Mouse (Mus musculus): Measurements from ENCODE around the gene Prss36. TPM values are rescaled to one million over a fixed set of nuclear protein-coding genes. Genes with fewer than 3 reads are reported as not detected.

Prss36 gene
- polyA plus RNA-seq, 1 experiment from 2014 or later = 10.1 TPM

- no peaks in the 10 kb centered on the region for H3K9me3 ChIP-seq (ENCODE audit: control insufficient read depth, low read length)
- no peak overlapping the region for H3K9ac ChIP-seq (ENCODE audit: low read length)
- no peak for ATAC-seq (ENCODE audit: insufficient number of reproducible peaks, insufficient read depth, low FRiP score, low read depth)
- no peaks in the 10 kb centered on the region for H3K27me3 ChIP-seq (ENCODE audit: control insufficient read depth, insufficient read depth, low read length)
- peaks cover 90% of the 10 kb centered on the region for H3K36me3 ChIP-seq (ENCODE audit: control insufficient read depth, insufficient read depth, low read length)
- 67% methylated on average over 3 of the region's 3 CpGs for WGBS
- H3K4me3 ChIP-seq (ENCODE audit: control insufficient read depth in 1 of 2, insufficient read depth in 1 of 2, low read depth in 1 of 2, low read length in 2 of 2) = no peak overlapping the region
- no peak overlapping the region for H3K27ac ChIP-seq (replicated peaks in 1 of 2; ENCODE audit: control insufficient read depth in 1 of 2, insufficient read depth in 1 of 2, low read depth in 2 of 2, low read length in 2 of 2)
- H3K4me2 ChIP-seq (ENCODE audit: low read length) = no peak overlapping the region
- H3K4me1 ChIP-seq (ENCODE audit: control insufficient read depth in 2 of 2, insufficient read depth in 2 of 2, low read length in 2 of 2) = peaks cover 4 to 8% of the 10 kb centered on the region in 2 experiments; a peak in 2 of 4 replicates
These were observed 57.7 kb downstream of the Prss36 start for GRCm38 (mm10) chr7:127888821-127889220.

GRCm38 (mm10) chr7:127887781-127888180, 58.7 kb downstream of the Prss36 start:
- H3K36me3 ChIP-seq (ENCODE audit: control insufficient read depth, insufficient read depth, low read length) = peaks cover 90% of the 10 kb centered on the region
- 82% methylated on average over 3 of the region's 3 CpGs for WGBS
- peaks cover 5 to 15% of the 10 kb centered on the region in 2 experiments; a peak in 2 of 4 replicates for H3K4me1 ChIP-seq (ENCODE audit: control insufficient read depth in 2 of 2, insufficient read depth in 2 of 2, low read length in 2 of 2)
- no peaks in the 10 kb centered on the region for H3K9me3 ChIP-seq (ENCODE audit: control insufficient read depth, low read length)
- no peak for ATAC-seq (ENCODE audit: insufficient number of reproducible peaks, insufficient read depth, low FRiP score, low read depth)
- no peak overlapping the region for H3K4me2 ChIP-seq (ENCODE audit: low read length)
- H3K4me3 ChIP-seq (ENCODE audit: control insufficient read depth in 1 of 2, insufficient read depth in 1 of 2, low read depth in 1 of 2, low read length in 2 of 2) = no peak overlapping the region
- no peak overlapping the region for H3K27ac ChIP-seq (replicated peaks in 1 of 2; ENCODE audit: control insufficient read depth in 1 of 2, insufficient read depth in 1 of 2, low read depth in 2 of 2, low read length in 2 of 2)
- no peak overlapping the region for H3K9ac ChIP-seq (ENCODE audit: low read length)
- no peaks in the 10 kb centered on the region for H3K27me3 ChIP-seq (ENCODE audit: control insufficient read depth, insufficient read depth, low read length)

- Histone ChIP-seq H3K27ac (replicated peaks in 1 of 2; ENCODE audit: control insufficient read depth in 1 of 2, insufficient read depth in 1 of 2, low read depth in 2 of 2, low read length in 2 of 2) (no peak overlapping the region), H3K27me3 (ENCODE audit: control insufficient read depth, insufficient read depth, low read length) (no peaks in the 10 kb centered on the region), H3K9ac (ENCODE audit: low read length) (no peak overlapping the region), H3K4me1 (ENCODE audit: control insufficient read depth in 2 of 2, insufficient read depth in 2 of 2, low read length in 2 of 2) (peaks cover 5 to 15% of the 10 kb centered on the region in 2 experiments; a peak in 2 of 4 replicates), H3K9me3 (ENCODE audit: control insufficient read depth, low read length) (no peaks in the 10 kb centered on the region), H3K36me3 (ENCODE audit: control insufficient read depth, insufficient read depth, low read length) (peaks cover 90% of the 10 kb centered on the region), H3K4me2 (ENCODE audit: low read length) (no peak overlapping the region), H3K4me3 (ENCODE audit: control insufficient read depth in 1 of 2, insufficient read depth in 1 of 2, low read depth in 1 of 2, low read length in 2 of 2) (no peak overlapping the region)
- ATAC-seq (ENCODE audit: insufficient number of reproducible peaks, insufficient read depth, low FRiP score, low read depth) = no peak
- WGBS = 72% methylated on average over 8 of the region's 8 CpGs
These were observed 59.3 kb downstream of the Prss36 start for GRCm38 (mm10) chr7:127887191-127887590.

GRCm38 (mm10) chr7:127886551-127886950, 60.0 kb downstream of the Prss36 start:
- 86% methylated on average over 6 of the region's 6 CpGs for WGBS

GRCm38 (mm10) chr7:127885951-127886350, 60.6 kb downstream of the Prss36 start:
- peaks cover 96% of the 10 kb centered on the region for H3K36me3 ChIP-seq (ENCODE audit: control insufficient read depth, insufficient read depth, low read length)
- no peak overlapping the region for H3K4me2 ChIP-seq (ENCODE audit: low read length)
- no peak overlapping the region for H3K9ac ChIP-seq (ENCODE audit: low read length)
- WGBS = 64% methylated on average over 6 of the region's 6 CpGs
- no peaks in the 10 kb centered on the region for H3K27me3 ChIP-seq (ENCODE audit: control insufficient read depth, insufficient read depth, low read length)
- H3K4me1 ChIP-seq (ENCODE audit: control insufficient read depth in 2 of 2, insufficient read depth in 2 of 2, low read length in 2 of 2) = peaks cover 5 to 15% of the 10 kb centered on the region in 2 experiments; a peak in 2 of 4 replicates
- no peak overlapping the region for H3K4me3 ChIP-seq (ENCODE audit: control insufficient read depth in 1 of 2, insufficient read depth in 1 of 2, low read depth in 1 of 2, low read length in 2 of 2)
- no peak overlapping the region for H3K27ac ChIP-seq (replicated peaks in 1 of 2; ENCODE audit: control insufficient read depth in 1 of 2, insufficient read depth in 1 of 2, low read depth in 2 of 2, low read length in 2 of 2)
- no peaks in the 10 kb centered on the region for H3K9me3 ChIP-seq (ENCODE audit: control insufficient read depth, low read length)
- ATAC-seq (ENCODE audit: insufficient number of reproducible peaks, insufficient read depth, low FRiP score, low read depth) = no peak

More at GRCm38 (mm10) chr7:127886551-127886950, 60.0 kb downstream of the Prss36 start:
- no peak overlapping the region for H3K4me2 ChIP-seq (ENCODE audit: low read length)
- no peaks in the 10 kb centered on the region for H3K27me3 ChIP-seq (ENCODE audit: control insufficient read depth, insufficient read depth, low read length)
- no peak overlapping the region for H3K4me3 ChIP-seq (ENCODE audit: control insufficient read depth in 1 of 2, insufficient read depth in 1 of 2, low read depth in 1 of 2, low read length in 2 of 2)
- H3K27ac ChIP-seq (replicated peaks in 1 of 2; ENCODE audit: control insufficient read depth in 1 of 2, insufficient read depth in 1 of 2, low read depth in 2 of 2, low read length in 2 of 2) = no peak overlapping the region
- no peak for ATAC-seq (ENCODE audit: insufficient number of reproducible peaks, insufficient read depth, low FRiP score, low read depth)
- H3K9ac ChIP-seq (ENCODE audit: low read length) = no peak overlapping the region
- no peaks in the 10 kb centered on the region for H3K9me3 ChIP-seq (ENCODE audit: control insufficient read depth, low read length)
- H3K36me3 ChIP-seq (ENCODE audit: control insufficient read depth, insufficient read depth, low read length) = peaks cover 93% of the 10 kb centered on the region
- H3K4me1 ChIP-seq (ENCODE audit: control insufficient read depth in 2 of 2, insufficient read depth in 2 of 2, low read length in 2 of 2) = peaks cover 5 to 15% of the 10 kb centered on the region in 2 experiments; a peak in 2 of 4 replicates

Other genes with a start within 250 kb of the Prss36 start
- gene Bcl7c, start 237.8 kb downstream of the Prss36 start, polyA plus RNA-seq (2014; fragmentation: Nextera tagmentation; extraction: Ambion mirVana) = 30.6 and 41.1 TPM in 2 replicates
- gene Ctf1, start 234.0 kb downstream of the Prss36 start, polyA plus RNA-seq (2014; fragmentation: Nextera tagmentation; extraction: Ambion mirVana) = 4.7 and 5.6 TPM in 2 replicates
- gene Ctf2, start 214.6 kb downstream of the Prss36 start, polyA plus RNA-seq (2014; fragmentation: Nextera tagmentation; extraction: Ambion mirVana) = not detected in 2 replicates
- gene Fbxl19, start 202.2 kb downstream of the Prss36 start, polyA plus RNA-seq (2014; fragmentation: Nextera tagmentation; extraction: Ambion mirVana) = 0.93 and 1.5 TPM in 2 replicates
- gene Orai3, start 176.9 kb downstream of the Prss36 start, polyA plus RNA-seq (2014; fragmentation: Nextera tagmentation; extraction: Ambion mirVana) = 15.7 and 17.7 TPM in 2 replicates
- gene Setd1a, start 170.1 kb downstream of the Prss36 start, polyA plus RNA-seq (2014; fragmentation: Nextera tagmentation; extraction: Ambion mirVana) = 15.0 and 16.5 TPM in 2 replicates
- not detected in 2 replicates for gene Gm49388, start 161.1 kb downstream of the Prss36 start, polyA plus RNA-seq (2014; fragmentation: Nextera tagmentation; extraction: Ambion mirVana)
- 20.4 and 22.2 TPM in 2 replicates for gene Hsd3b7, start 146.1 kb downstream of the Prss36 start, polyA plus RNA-seq (2014; fragmentation: Nextera tagmentation; extraction: Ambion mirVana)
- gene Stx4a, start 122.4 kb downstream of the Prss36 start, polyA plus RNA-seq (2014; fragmentation: Nextera tagmentation; extraction: Ambion mirVana) = 25.8 and 28.8 TPM in 2 replicates
- gene Stx1b, start 122.2 kb downstream of the Prss36 start, polyA plus RNA-seq (2014; fragmentation: Nextera tagmentation; extraction: Ambion mirVana) = 1.0 and 1.2 TPM in 2 replicates
- gene Zfp646, start 70.5 kb downstream of the Prss36 start, polyA plus RNA-seq (2014; fragmentation: Nextera tagmentation; extraction: Ambion mirVana) = 8.8 and 8.9 TPM in 2 replicates
- gene Zfp668, start 69.9 kb downstream of the Prss36 start, polyA plus RNA-seq (2014; fragmentation: Nextera tagmentation; extraction: Ambion mirVana) = 6.8 and 7.4 TPM in 2 replicates
- 0.66 and 1.3 TPM in 2 replicates for gene Prss53, start 55.8 kb downstream of the Prss36 start, polyA plus RNA-seq (2014; fragmentation: Nextera tagmentation; extraction: Ambion mirVana)
- gene Gm21974, start 51.3 kb downstream of the Prss36 start, polyA plus RNA-seq (2014; fragmentation: Nextera tagmentation; extraction: Ambion mirVana) = not detected in 2 replicates
- gene Vkorc1, start 51.1 kb downstream of the Prss36 start, polyA plus RNA-seq (2014; fragmentation: Nextera tagmentation; extraction: Ambion mirVana) = 121 and 142 TPM in 2 replicates
- gene Bckdk, start 42.6 kb downstream of the Prss36 start, polyA plus RNA-seq (2014; fragmentation: Nextera tagmentation; extraction: Ambion mirVana) = 167 and 178 TPM in 2 replicates
- gene Kat8, start 34.2 kb downstream of the Prss36 start, polyA plus RNA-seq (2014; fragmentation: Nextera tagmentation; extraction: Ambion mirVana) = 28.3 and 28.7 TPM in 2 replicates
- gene Prss8, start 16.6 kb downstream of the Prss36 start, polyA plus RNA-seq (2014; fragmentation: Nextera tagmentation; extraction: Ambion mirVana) = 0.23 and 0.62 TPM in 2 replicates
- gene Fus, start 20.7 kb upstream of the Prss36 start, polyA plus RNA-seq (2014; fragmentation: Nextera tagmentation; extraction: Ambion mirVana) = 40.6 and 41.0 TPM in 2 replicates
- gene Pycard, start 47.1 kb upstream of the Prss36 start, polyA plus RNA-seq (2014; fragmentation: Nextera tagmentation; extraction: Ambion mirVana) = 58.6 and 59.9 TPM in 2 replicates
- gene Trim72, start 57.2 kb upstream of the Prss36 start, polyA plus RNA-seq (2014; fragmentation: Nextera tagmentation; extraction: Ambion mirVana) = 0.38 and 0.54 TPM in 2 replicates
- 0.63 and 0.82 TPM in 2 replicates for gene Itgam, start 115.9 kb upstream of the Prss36 start, polyA plus RNA-seq (2014; fragmentation: Nextera tagmentation; extraction: Ambion mirVana)
- not detected in 2 replicates for gene Gm49368, start 116.0 kb upstream of the Prss36 start, polyA plus RNA-seq (2014; fragmentation: Nextera tagmentation; extraction: Ambion mirVana)
- gene Itgax, start 182.8 kb upstream of the Prss36 start, polyA plus RNA-seq (2014; fragmentation: Nextera tagmentation; extraction: Ambion mirVana) = 0.14 and 0.35 TPM in 2 replicates
- 0.44 and 0.45 TPM in 2 replicates for gene Itgad, start 207.7 kb upstream of the Prss36 start, polyA plus RNA-seq (2014; fragmentation: Nextera tagmentation; extraction: Ambion mirVana)